Mouse (Mus musculus): ENCODE measurements around the gene Vamp2. TPM values are rescaled to one million over a fixed set of nuclear protein-coding genes. Genes with fewer than 3 reads are reported as not detected.
A peak's percentile ranks its signal among the peaks of the same experiment; 100 is the strongest.

Gene Vamp2
- polyA plus RNA-seq, 1 experiment from 2014 or later = 64.0 TPM

GRCm38 (mm10) chr11:69052824-69053421 is 35.4 kb upstream of the Vamp2 start:
- Histone ChIP-seq H3K9ac (no peak overlapping the region), H3K27me3 (ENCODE audit: insufficient read depth, low read length) (no peaks in the 10 kb centered on the region), H3K4me1 (ENCODE audit: insufficient read depth) (no peaks in the 10 kb centered on the region; the same call in 1 of the 2 replicates), H3K36me3 (ENCODE audit: insufficient read depth) (peaks cover 59% of the 10 kb centered on the region), H3K4me3 (ENCODE audit: low read depth, low read length) (no peak overlapping the region), H3K4me2 (no peak overlapping the region), H3K9me3 (ENCODE audit: low read depth, low read length) (no peaks in the 10 kb centered on the region), H3K27ac (ENCODE audit: low read depth) (no peak overlapping the region)
- WGBS = 96% methylated on average over 2 of the region's 2 CpGs
- DNase-seq (no peak), ATAC-seq (ENCODE audit: insufficient read depth) (no peak)
- no peak for TF ChIP-seq CTCF (IDR thresholded peaks at IDR 0.05; ENCODE audit: low read depth)

- WGBS = 64% methylated on average over 3 of the region's 3 CpGs
- no peak overlapping the region for H3K9ac ChIP-seq
- no peak for DNase-seq
- no peak overlapping the region for H3K4me2 ChIP-seq
- H3K9me3 ChIP-seq (ENCODE audit: low read depth, low read length) = no peaks in the 10 kb centered on the region
- peaks cover 4% of the 10 kb centered on the region; the same call in 1 of the 2 replicates for H3K4me1 ChIP-seq (ENCODE audit: insufficient read depth)
- no peak overlapping the region for H3K27ac ChIP-seq (ENCODE audit: low read depth)
- ATAC-seq (ENCODE audit: insufficient read depth) = no peak
- H3K4me3 ChIP-seq (ENCODE audit: low read depth, low read length) = no peak overlapping the region
- H3K36me3 ChIP-seq (ENCODE audit: insufficient read depth) = peaks cover 50% of the 10 kb centered on the region
- no peaks in the 10 kb centered on the region for H3K27me3 ChIP-seq (ENCODE audit: insufficient read depth, low read length)
- no peak for TF ChIP-seq CTCF (IDR thresholded peaks at IDR 0.05; ENCODE audit: low read depth)
These were observed 34.4 kb upstream of the Vamp2 start for GRCm38 (mm10) chr11:69053848-69054247.

DNA sequence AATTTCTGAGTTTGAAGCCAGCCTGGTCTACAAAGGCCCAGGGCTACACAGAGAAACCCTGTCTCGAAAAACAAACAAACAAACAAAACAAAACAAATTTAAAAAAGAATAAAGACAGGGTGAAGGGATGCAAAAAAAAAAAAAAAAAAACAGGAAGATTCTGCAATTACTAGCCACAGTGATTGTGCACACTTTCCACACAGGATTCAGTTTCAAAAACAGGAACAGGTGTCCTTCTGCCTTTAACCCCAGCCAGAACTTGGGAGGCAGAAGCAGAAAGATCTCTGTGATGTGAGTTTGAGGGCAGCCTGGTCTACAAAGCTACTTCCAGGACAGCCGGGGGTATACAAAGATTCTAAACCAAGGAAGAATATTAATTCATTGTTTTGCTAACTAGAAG is 30.0 kb upstream of the Vamp2 start:
- peak overlapping the region; percentile 94 for H3K4me2 ChIP-seq
- H3K27me3 ChIP-seq (ENCODE audit: insufficient read depth, low read length) = no peaks in the 10 kb centered on the region
- H3K9me3 ChIP-seq (ENCODE audit: low read depth, low read length) = no peaks in the 10 kb centered on the region
- 76% methylated on average over 2 of the region's 2 CpGs for WGBS
- peaks cover 11% of the 10 kb centered on the region; the same call in 1 of the 2 replicates for H3K36me3 ChIP-seq (ENCODE audit: insufficient read depth)
- peaks cover 10% of the 10 kb centered on the region for H3K4me1 ChIP-seq (ENCODE audit: insufficient read depth)
- H3K27ac ChIP-seq (ENCODE audit: low read depth) = peak overlapping the region; percentile 84
- ATAC-seq (ENCODE audit: insufficient read depth) = no peak
- H3K4me3 ChIP-seq (ENCODE audit: low read depth, low read length) = peak overlapping the region; percentile 85
- DNase-seq = no peak
- TF ChIP-seq CTCF (IDR thresholded peaks at IDR 0.05; ENCODE audit: low read depth) = no peak
- H3K9ac ChIP-seq = peak overlapping the region; percentile 66

- 0 out of 2 replicates have a peak, but pooled peaks have one; percentile 5 for ATAC-seq (ENCODE audit: insufficient read depth)
These were observed 29.4 kb upstream of the Vamp2 start for GRCm38 (mm10) chr11:69058729-69059356.

GRCm38 (mm10) chr11:69059357-69059974 is 28.8 kb upstream of the Vamp2 start, which contains the start of gene Borcs6:
Gene Borcs6, plus strand, starts transcription at chr11:69059717.
- Histone ChIP-seq H3K27me3 (ENCODE audit: insufficient read depth, low read length) (no peaks in the 10 kb centered on the region), H3K4me3 (ENCODE audit: low read depth, low read length) (peak within 1 kb of the TSS; percentile 85), H3K4me2 (peak within 1 kb of the TSS; percentile 97), H3K36me3 (ENCODE audit: insufficient read depth) (0 out of 2 replicates have a peak, but pooled peaks cover 1% of the 10 kb centered on the region), H3K9ac (peak within 1 kb of the TSS; percentile 77), H3K27ac (ENCODE audit: low read depth) (peak within 1 kb of the TSS; percentile 92), H3K4me1 (ENCODE audit: insufficient read depth) (peaks cover 15% of the 10 kb centered on the region), H3K9me3 (ENCODE audit: low read depth, low read length) (no peaks in the 10 kb centered on the region)
- peak; percentile 89 for ATAC-seq (ENCODE audit: insufficient read depth)
- under 1% methylated on average over 64 of the region's 64 CpGs for WGBS
- DNase-seq = peak; percentile 98
- no peak for TF ChIP-seq CTCF (IDR thresholded peaks at IDR 0.05; ENCODE audit: low read depth)

More at GRCm38 (mm10) chr11:69058729-69059356, 29.4 kb upstream of the Vamp2 start:
- Histone ChIP-seq H3K27ac (ENCODE audit: low read depth) (peak overlapping the region; percentile 84), H3K4me2 (peak overlapping the region; percentile 94), H3K9ac (peak overlapping the region; percentile 66), H3K4me1 (ENCODE audit: insufficient read depth) (peaks cover 10% of the 10 kb centered on the region), H3K4me3 (ENCODE audit: low read depth, low read length) (peak overlapping the region; percentile 85), H3K36me3 (ENCODE audit: insufficient read depth) (0 out of 2 replicates have a peak, but pooled peaks cover 7% of the 10 kb centered on the region), H3K27me3 (ENCODE audit: insufficient read depth, low read length) (no peaks in the 10 kb centered on the region), H3K9me3 (ENCODE audit: low read depth, low read length) (no peaks in the 10 kb centered on the region)
- no peak for DNase-seq
- TF ChIP-seq CTCF (IDR thresholded peaks at IDR 0.05; ENCODE audit: low read depth) = no peak
- 2% methylated on average over 19 of the region's 19 CpGs for WGBS

GRCm38 (mm10) chr11:69059975-69060411 is 28.3 kb upstream of the Vamp2 start:
- Histone ChIP-seq H3K27ac (ENCODE audit: low read depth) (peak overlapping the region; percentile 92), H3K4me1 (ENCODE audit: insufficient read depth) (peaks cover 15% of the 10 kb centered on the region), H3K27me3 (ENCODE audit: insufficient read depth, low read length) (no peaks in the 10 kb centered on the region), H3K4me3 (ENCODE audit: low read depth, low read length) (peak overlapping the region; percentile 85), H3K4me2 (peak overlapping the region; percentile 97), H3K9me3 (ENCODE audit: low read depth, low read length) (no peaks in the 10 kb centered on the region), H3K9ac (peak overlapping the region; percentile 77), H3K36me3 (ENCODE audit: insufficient read depth) (no peaks in the 10 kb centered on the region)
- ATAC-seq (ENCODE audit: insufficient read depth) (no peak; the same call in 1 of the 2 replicates), DNase-seq (no peak)
- 0% methylated on average over 48 of the region's 49 CpGs for WGBS
- TF ChIP-seq CTCF (IDR thresholded peaks at IDR 0.05; ENCODE audit: low read depth) = no peak
